Mouse (Mus musculus) heart, postnatal 36 days (tissue): ENCODE measurements around the gene Lefty2. TPM values are rescaled to one million over a fixed set of nuclear protein-coding genes. Genes with fewer than 3 reads are reported as not detected.

ENCODE experiments used
- total RNA-seq, 2 experiments: library from RNA; stranded (reverse); gene quantifications; 2 replicates each; pipeline ENCODE4 v1.2.3; 2021

Lefty2 gene
- total RNA-seq, 2 experiments from 2014 or later = not detected

Other genes with a start within 250 kb of the Lefty2 start
- gene Mixl1, start 196.1 kb upstream of the Lefty2 start, total RNA-seq = not detected
- gene Acbd3, start 167.1 kb upstream of the Lefty2 start, total RNA-seq = 10 to 100 TPM; 22.5 to 23.4 TPM
- gene H3f3a, start 79.2 kb upstream of the Lefty2 start, total RNA-seq = 100 to 1,000 TPM; 457 to 506 TPM
- 10 to 100 TPM; 10.3 to 14.2 TPM for gene Sde2, start 42.0 kb upstream of the Lefty2 start, total RNA-seq
- 10 to 100 TPM; 12.5 to 15.6 TPM for gene Pycr2, start 11.2 kb downstream of the Lefty2 start, total RNA-seq
- 1 to 10 TPM in 1 of 2 experiments, under 1 TPM in 1; 0.95 to 1.0 TPM for gene Lefty1, start 41.9 kb downstream of the Lefty2 start, total RNA-seq
- 10 to 100 TPM; 13.8 to 13.9 TPM for gene Tmem63a, start 49.2 kb downstream of the Lefty2 start, total RNA-seq
- gene Ephx1, start 127.8 kb downstream of the Lefty2 start, total RNA-seq = 10 to 100 TPM; 35.4 to 41.5 TPM
- gene 9130409I23Rik, start 158.1 kb downstream of the Lefty2 start, total RNA-seq = not detected